Mouse (Mus musculus) myocyte (in vitro differentiated cells): ENCODE measurements around the gene Cadm4.

Experiments
- CEBPB ChIP-seq: IDR thresholded peaks from 2 replicates; pipeline ENCODE4 v1.6.1; 2011; ENCODE audit warnings: mild to moderate bottlenecking, moderate library complexity; ENCODE audit not compliant: poor library complexity, insufficient read depth, severe bottlenecking
- E2F4 ChIP-seq: IDR thresholded peaks from one replicate; pipeline ENCODE4 v1.6.1; 2011; ENCODE audit warnings: mild to moderate bottlenecking, control low read depth, moderate library complexity; ENCODE audit not compliant: insufficient read depth
- MAX ChIP-seq: IDR thresholded peaks from one replicate; pipeline ENCODE4 v1.6.1; 2011; ENCODE audit warnings: low read depth, mild to moderate bottlenecking, control low read depth
- MYOD1 ChIP-seq, 3 experiments: IDR thresholded peaks; one replicate each; pipeline ENCODE4 v1.6.1; 2011; ENCODE audit warnings: control low read depth in 2 of 3, low read depth in 2 of 3, mild to moderate bottlenecking in 2 of 3, moderate library complexity in 1 of 3; ENCODE audit not compliant: insufficient read length in 2 of 3, control insufficient read depth in 1 of 3
- MYOG ChIP-seq, 3 experiments: IDR thresholded peaks; one replicate each; pipeline ENCODE4 v1.6.1; 2011; ENCODE audit warnings: control low read depth in 2 of 3, low read depth in 2 of 3, mild to moderate bottlenecking in 2 of 3; ENCODE audit not compliant: insufficient read length in 2 of 3, control insufficient read depth in 1 of 3, insufficient read depth in 1 of 3
- POLR2A ChIP-seq: IDR thresholded peaks from one replicate; pipeline ENCODE4 v1.6.1; 2011; ENCODE audit warnings: low read depth, mild to moderate bottlenecking, control low read depth, moderate library complexity; ENCODE audit not compliant: insufficient read length
- POLR2AphosphoS2 ChIP-seq: IDR thresholded peaks from one replicate; pipeline ENCODE4 v1.6.1; 2011; ENCODE audit warnings: low read depth, control low read depth; ENCODE audit not compliant: insufficient read length
- REST ChIP-seq: IDR thresholded peaks from one replicate; pipeline ENCODE4 v1.6.1; 2011; ENCODE audit warnings: mild to moderate bottlenecking, control low read depth, moderate library complexity; ENCODE audit not compliant: insufficient read depth, insufficient read length
- SRF ChIP-seq: IDR thresholded peaks from one replicate; pipeline ENCODE4 v1.6.1; 2011; ENCODE audit warnings: low read depth; ENCODE audit not compliant: control insufficient read depth, insufficient read length
- TCF12 ChIP-seq: IDR thresholded peaks from one replicate; pipeline ENCODE4 v1.6.1; 2011; ENCODE audit warnings: mild to moderate bottlenecking, control low read depth; ENCODE audit not compliant: poor library complexity, insufficient read depth, severe bottlenecking
- TCF3 ChIP-seq: IDR thresholded peaks from one replicate; pipeline ENCODE4 v1.6.1; 2011; ENCODE audit warnings: low read depth, control low read depth; ENCODE audit not compliant: insufficient read length
- USF1 ChIP-seq: IDR thresholded peaks from one replicate; pipeline ENCODE4 v1.6.1; 2011; ENCODE audit warnings: low read depth, mild to moderate bottlenecking, control low read depth, moderate library complexity

DNA sequence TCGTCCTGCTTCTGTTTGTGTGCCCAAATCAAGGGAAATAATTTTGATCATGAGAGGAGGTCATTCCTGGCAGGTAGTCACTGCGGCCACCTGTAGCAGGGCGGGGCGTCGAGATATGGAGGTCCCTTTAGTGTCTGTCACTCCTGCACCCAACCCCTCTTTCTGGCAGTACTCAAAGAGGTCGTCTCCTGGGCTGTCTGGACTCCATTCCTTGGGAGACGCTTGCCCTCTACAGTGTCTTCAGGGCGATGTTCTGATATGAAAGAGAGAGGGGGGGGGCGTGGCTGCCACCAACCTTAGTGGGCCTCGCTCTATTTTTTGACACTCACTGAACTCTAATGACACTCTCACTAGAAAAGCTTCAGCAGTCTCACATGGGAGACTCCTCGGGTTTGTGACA, 47.8 kb downstream of the Cadm4 start:
- no peak for TF ChIP-seq TCF3
- TF ChIP-seq POLR2A, result no peak
- TF ChIP-seq E2F4, result no peak
- TF ChIP-seq POLR2AphosphoS2, result no peak
- TF ChIP-seq SRF, result no peak
- no peak for TF ChIP-seq CEBPB
- TF ChIP-seq MAX, result no peak
- TF ChIP-seq TCF12, result no peak
- no peak for TF ChIP-seq REST
- TF ChIP-seq MYOG (IDR thresholded peaks at IDR 0.05; ENCODE audit: control insufficient read depth in 1 of 3, insufficient read depth in 1 of 3, insufficient read length in 2 of 3, low read depth in 2 of 3), result no peak
- no peak for TF ChIP-seq USF1
- TF ChIP-seq MYOD1 (IDR thresholded peaks at IDR 0.05; ENCODE audit: control insufficient read depth in 1 of 3, insufficient read length in 2 of 3, low read depth in 2 of 3), result no peak
